Mouse (Mus musculus) liver, embryonic 14.5 days (tissue): ENCODE measurements around the gene Plekha5. TPM values are rescaled to one million over a fixed set of nuclear protein-coding genes. Genes with fewer than 3 reads are reported as not detected.

Experiments
- ATAC-seq: fragments of 200-750 bp; cut with Nextera tagmentation; 2 replicates; pipeline ENCODE4 v1.8.0; 2017; ENCODE audit warnings: moderate number of reproducible peaks, mild to moderate bottlenecking, moderate library complexity; ENCODE audit not compliant: insufficient read depth
- DNase-seq, 3 experiments: peaks; one replicate each; pipeline ENCODE4 v3.0.0-alpha.2; 2012 to 2013; ENCODE audit warnings: low read depth in 3 of 3, low spot score in 3 of 3
- H3K27ac ChIP-seq: fragments of 300-500 bp; sonication (generic); 2 replicates; pipeline ENCODE4 v1.5.1; 2014; ENCODE audit warnings: moderate library complexity, mild to moderate bottlenecking, control low read depth, inconsistent platforms
- H3K27me3 ChIP-seq: fragments of 300-500 bp; sonication (generic); 2 replicates; pipeline ENCODE4 v1.6.1; 2014; ENCODE audit warnings: mild to moderate bottlenecking, low read length, moderate library complexity; ENCODE audit not compliant: control insufficient read depth, insufficient read depth
- H3K36me3 ChIP-seq: fragments of 300-500 bp; sonication (generic); replicated peaks from 2 replicates; pipeline ENCODE4 v1.6.1; 2014; ENCODE audit warnings: low read depth; ENCODE audit not compliant: control insufficient read depth, insufficient read depth
- H3K4me1 ChIP-seq, 2 experiments: fragments of 200-500 bp in 1 of 2; fragments of 300-500 bp in 1 of 2; sonication (generic) in 1 of 2; replicated peaks; 2 replicates each; pipeline ENCODE4 v1.6.1; 2012 to 2014; ENCODE audit warnings: antibody characterized with exemption in 1 of 2, inconsistent platforms in 1 of 2, low read length in 1 of 2; ENCODE audit not compliant: control insufficient read depth in 2 of 2, insufficient read depth in 2 of 2
- H3K4me2 ChIP-seq: fragments of 300-500 bp; sonication (generic); 2 replicates; pipeline ENCODE4 v1.6.1; 2014; ENCODE audit warnings: low read depth, mild to moderate bottlenecking, control low read depth, moderate library complexity
- H3K4me3 ChIP-seq, 2 experiments: fragments of 200-500 bp in 1 of 2; fragments of 300-500 bp in 1 of 2; sonication (generic) in 1 of 2; 2 replicates each; pipeline ENCODE4 v1.5.1; 2012 to 2014; ENCODE audit warnings: low read depth in 2 of 2, low read length in 2 of 2, mild to moderate bottlenecking in 2 of 2, control low read depth in 1 of 2, inconsistent platforms in 1 of 2, moderate library complexity in 1 of 2; ENCODE audit not compliant: insufficient read depth in 1 of 2
- H3K9ac ChIP-seq: fragments of 300-500 bp; sonication (generic); replicated peaks from 2 replicates; pipeline ENCODE4 v1.6.1; 2014; ENCODE audit warnings: mild to moderate bottlenecking, control low read depth, moderate library complexity
- H3K9me3 ChIP-seq: fragments of 300-500 bp; sonication (generic); 2 replicates; pipeline ENCODE4 v1.6.1; 2016; ENCODE audit warnings: low read length, mixed read lengths; ENCODE audit not compliant: control insufficient read depth
- CTCF ChIP-seq: IDR thresholded peaks from 2 replicates; pipeline ENCODE4 v1.5.1; 2016; ENCODE audit warnings: antibody characterized with exemption, low read depth, control low read depth
- EP300 ChIP-seq: IDR thresholded peaks from 2 replicates; pipeline ENCODE4 v1.6.1; 2016; ENCODE audit warnings: antibody characterized with exemption, low read depth
- WGBS: fragments of 180-500 bp; shearing (Covaris S2); extraction: QIAGEN DNeasy Blood & Tissue Kit; methylation state at CpG from one replicate; pipeline ENCODE4 v1.1.7; 2014; ENCODE audit not compliant: insufficient replicate concordance; 5-methylcytosine and 5-hydroxymethylcytosine counted together
- polyA plus RNA-seq, 2 experiments: library from polyadenylated mRNA; depleted of rRNA in 1 of 2; stranded (reverse) in 1 of 2; unstranded in 1 of 2; fragments of >200 nt; fragmentation: Nextera tagmentation in 1 of 2; extraction: Ambion mirVana in 1 of 2; gene quantifications; 2 replicates each; pipeline versions ENCODE4 v1.2.1 to v1.2.3; 2012 to 2014

Plekha5 gene
- polyA plus RNA-seq, 2 experiments: 3.6 to 6.0 TPM

DNA sequence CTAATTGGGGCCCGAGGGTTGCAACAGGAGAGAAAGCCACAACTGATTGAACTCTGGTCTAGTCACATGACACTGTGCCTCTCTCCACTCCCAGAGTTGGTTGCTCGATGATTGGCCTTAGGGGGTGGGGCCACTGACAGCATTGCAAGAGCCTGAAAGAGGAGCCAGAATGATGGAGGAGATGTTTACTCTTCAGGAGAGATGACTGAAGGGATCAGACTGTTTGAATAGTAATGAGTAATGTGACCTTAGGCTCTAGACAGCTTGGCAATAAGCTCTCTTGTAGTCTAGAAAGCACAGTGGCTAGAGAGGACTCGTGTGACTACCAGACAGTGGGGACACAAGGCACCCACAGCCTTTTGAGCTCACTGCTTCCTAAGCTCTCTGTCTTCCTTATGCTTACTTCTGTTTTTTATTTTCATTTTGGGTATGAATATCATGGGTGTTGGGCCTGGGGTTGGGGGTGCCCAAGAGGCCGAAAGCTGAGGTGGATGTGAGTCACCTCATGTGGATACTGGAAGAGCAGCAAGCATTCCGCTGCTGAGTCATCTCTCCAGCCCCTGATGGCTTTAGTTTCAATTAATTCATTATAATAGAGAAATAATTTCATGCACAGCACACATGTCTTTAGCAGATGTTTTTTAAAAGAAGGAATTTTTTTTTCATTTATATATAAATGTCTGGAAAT lies 124.4 kb downstream of the Plekha5 start:
- 47% methylated on average over 5 of the region's 5 CpGs for WGBS

DNA sequence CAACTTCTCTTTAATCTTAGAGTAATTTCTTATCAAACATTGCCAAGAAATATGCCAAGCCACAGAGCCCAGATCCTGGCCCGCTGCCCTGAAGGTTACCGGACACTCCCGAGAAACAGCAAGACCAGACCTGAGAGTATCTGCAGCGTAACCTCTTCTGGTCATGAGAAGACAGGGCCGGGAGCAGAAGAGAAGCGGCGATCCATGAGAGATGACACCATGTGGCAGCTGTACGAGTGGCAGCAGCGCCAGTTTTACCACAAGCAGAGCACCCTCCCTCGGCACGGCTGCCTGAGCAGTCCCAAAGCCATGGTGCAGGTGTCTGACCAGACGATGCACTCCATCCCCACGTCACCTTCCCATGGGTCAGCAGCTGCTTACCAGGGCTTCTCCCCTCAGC lies 126.9 kb downstream of the Plekha5 start:
- no peak overlapping the region for H3K4me2 ChIP-seq
- no peaks in the 10 kb centered on the region for H3K27me3 ChIP-seq
- no peak overlapping the region for H3K9ac ChIP-seq
- TF ChIP-seq CTCF: no peak
- no peak for TF ChIP-seq EP300
- WGBS: 77% methylated on average over 13 of the region's 13 CpGs
- no peak overlapping the region for H3K27ac ChIP-seq
- no peak for ATAC-seq
- H3K9me3 ChIP-seq: no peaks in the 10 kb centered on the region
- H3K4me1 ChIP-seq: peaks cover 0 to 9% of the 10 kb centered on the region in 2 experiments; a peak in 2 of 4 replicates
- no peak overlapping the region for H3K4me3 ChIP-seq
- no peaks in the 10 kb centered on the region for H3K36me3 ChIP-seq
- DNase-seq: no peak

More for the DNA sequence above, 124.4 kb downstream of the Plekha5 start:
- H3K4me3 ChIP-seq: no peak overlapping the region
- H3K4me1 ChIP-seq: peaks cover 0 to 9% of the 10 kb centered on the region in 2 experiments; a peak in 2 of 4 replicates
- H3K27me3 ChIP-seq: no peaks in the 10 kb centered on the region
- no peak for TF ChIP-seq CTCF
- peak in 2 of 3 experiments; percentile 10 to 12 for DNase-seq
- H3K9me3 ChIP-seq: no peaks in the 10 kb centered on the region
- H3K4me2 ChIP-seq: no peak overlapping the region
- peak; percentile 60; the same call in 1 of the 2 replicates for ATAC-seq
- H3K36me3 ChIP-seq: no peaks in the 10 kb centered on the region
- no peak overlapping the region for H3K27ac ChIP-seq
- no peak overlapping the region for H3K9ac ChIP-seq

DNA sequence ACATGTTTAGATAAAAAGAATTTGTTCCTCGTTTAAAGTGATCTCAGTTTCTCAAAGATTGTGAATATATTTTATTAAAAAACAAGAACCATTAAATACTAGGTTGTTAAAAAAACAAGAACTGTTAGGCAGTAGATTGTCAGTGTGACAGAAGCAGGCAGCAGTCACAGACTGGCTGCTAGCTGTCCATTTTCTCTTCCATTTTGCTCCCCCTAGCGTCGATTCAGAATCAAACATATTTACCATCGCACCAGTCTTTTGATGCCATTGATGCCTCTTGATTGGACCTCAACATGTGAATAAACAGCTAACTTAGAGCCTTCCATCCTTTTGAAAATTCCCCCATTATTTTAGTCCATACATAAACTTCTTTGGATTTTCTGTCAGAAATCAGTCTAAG lies 130.4 kb downstream of the Plekha5 start:
- no peak for DNase-seq
- 56% methylated on average over 4 of the region's 4 CpGs for WGBS

DNA sequence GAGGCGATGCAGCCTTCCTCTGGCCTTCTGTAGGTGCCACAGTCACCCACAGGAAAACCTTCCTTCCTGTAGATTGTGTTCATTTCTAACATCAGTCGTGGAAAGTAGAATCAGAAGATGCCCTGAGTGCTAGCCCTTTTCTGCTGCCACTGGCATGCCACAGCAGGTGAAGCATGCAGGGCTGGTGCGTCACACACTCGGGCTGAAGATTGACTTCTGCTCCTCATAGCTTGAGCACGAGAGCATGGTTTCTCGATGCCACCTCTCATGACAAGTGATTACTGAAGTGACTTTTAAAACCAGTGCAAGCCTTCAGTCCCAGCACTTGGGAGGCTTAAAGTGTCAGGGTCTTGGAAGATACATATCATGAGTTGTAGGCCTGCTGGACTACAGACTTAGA lies 135.6 kb downstream of the Plekha5 start:
- no peaks in the 10 kb centered on the region for H3K36me3 ChIP-seq
- no peak for ATAC-seq
- TF ChIP-seq EP300 (no peak), CTCF (no peak)
- no peak overlapping the region for H3K4me3 ChIP-seq
- DNase-seq: no peak
- H3K4me2 ChIP-seq: no peak overlapping the region
- H3K9ac ChIP-seq: no peak overlapping the region
- H3K27me3 ChIP-seq: no peaks in the 10 kb centered on the region
- no peak overlapping the region for H3K27ac ChIP-seq
- no peaks in the 10 kb centered on the region for H3K9me3 ChIP-seq
- 65% methylated on average over 6 of the region's 6 CpGs for WGBS
- peaks cover 0 to 7% of the 10 kb centered on the region in 2 experiments; a peak in 1 of 4 replicates for H3K4me1 ChIP-seq

More for the DNA sequence above, 130.4 kb downstream of the Plekha5 start:
- no peaks in the 10 kb centered on the region for H3K27me3 ChIP-seq
- H3K4me2 ChIP-seq: no peak overlapping the region
- no peak overlapping the region for H3K4me3 ChIP-seq
- no peaks in the 10 kb centered on the region for H3K9me3 ChIP-seq
- no peaks in the 10 kb centered on the region for H3K4me1 ChIP-seq
- no peak overlapping the region for H3K27ac ChIP-seq
- no peak overlapping the region for H3K9ac ChIP-seq
- TF ChIP-seq CTCF: peak; percentile 22; the same call in 1 of the 2 replicates
- TF ChIP-seq EP300: no peak
- no peak for ATAC-seq
- H3K36me3 ChIP-seq: no peaks in the 10 kb centered on the region

DNA sequence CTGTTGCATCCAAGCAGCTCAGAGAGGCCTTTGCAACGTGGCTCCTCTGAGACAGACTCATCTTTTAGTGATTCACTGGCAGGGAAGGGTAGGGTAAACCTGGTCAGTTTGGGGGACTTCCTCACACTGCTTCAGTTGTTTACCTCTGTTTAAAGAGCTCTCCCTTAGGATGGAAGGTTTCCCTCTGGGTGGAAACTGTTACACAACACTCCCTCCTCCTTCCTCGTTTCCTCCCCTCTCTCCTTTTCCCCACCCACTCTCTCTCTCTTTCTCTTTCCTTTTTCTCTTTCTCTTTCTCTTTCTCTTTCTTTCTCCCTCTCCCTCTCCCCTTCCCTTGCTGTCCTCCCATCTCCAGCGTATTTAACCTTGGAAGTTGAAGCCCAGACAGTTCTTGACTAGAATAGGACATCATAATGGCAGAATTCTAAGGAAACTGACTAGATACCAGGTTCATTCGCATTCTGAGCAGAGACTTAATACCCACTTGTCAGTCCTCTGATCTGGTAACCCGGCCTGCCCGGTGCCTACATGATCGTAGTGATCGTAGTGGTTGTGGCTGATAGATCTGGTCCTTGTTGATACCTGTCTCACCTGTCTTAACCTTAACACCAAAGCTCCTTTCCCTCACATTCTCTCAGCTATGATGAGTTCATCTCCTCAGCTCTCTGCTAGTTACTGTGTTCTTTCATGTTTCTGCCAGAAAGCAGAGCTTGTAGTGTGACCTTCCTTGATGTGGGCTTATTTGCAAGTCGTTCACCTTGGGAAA lies 137.5 kb downstream of the Plekha5 start:
- H3K9ac ChIP-seq: no peak overlapping the region
- no peaks in the 10 kb centered on the region for H3K27me3 ChIP-seq
- H3K4me2 ChIP-seq: no peak overlapping the region
- H3K9me3 ChIP-seq: no peaks in the 10 kb centered on the region
- TF ChIP-seq CTCF (no peak), EP300 (no peak)
- ATAC-seq: no peak
- peaks cover 0 to 7% of the 10 kb centered on the region in 2 experiments; a peak in 1 of 4 replicates for H3K4me1 ChIP-seq
- H3K4me3 ChIP-seq: no peak overlapping the region
- 63% methylated on average over 9 of the region's 9 CpGs for WGBS
- H3K27ac ChIP-seq: no peak overlapping the region
- DNase-seq: no peak
- no peaks in the 10 kb centered on the region for H3K36me3 ChIP-seq
